Mouse (Mus musculus) skeletal muscle tissue, adult 2 months (tissue): Measurements from ENCODE around the gene Lck.
"Not testable (repeated sequence)": the region's sequence is repeated elsewhere in the genome, so short reads cannot be mapped to it uniquely, and the experiment has no call there.

ENCODE experiments used
- DNase-seq: peaks from one replicate; pipeline ENCODE4 v3.0.0-alpha.2; 2012; ENCODE audit warnings: low read depth, low spot score

Lck gene

DNA sequence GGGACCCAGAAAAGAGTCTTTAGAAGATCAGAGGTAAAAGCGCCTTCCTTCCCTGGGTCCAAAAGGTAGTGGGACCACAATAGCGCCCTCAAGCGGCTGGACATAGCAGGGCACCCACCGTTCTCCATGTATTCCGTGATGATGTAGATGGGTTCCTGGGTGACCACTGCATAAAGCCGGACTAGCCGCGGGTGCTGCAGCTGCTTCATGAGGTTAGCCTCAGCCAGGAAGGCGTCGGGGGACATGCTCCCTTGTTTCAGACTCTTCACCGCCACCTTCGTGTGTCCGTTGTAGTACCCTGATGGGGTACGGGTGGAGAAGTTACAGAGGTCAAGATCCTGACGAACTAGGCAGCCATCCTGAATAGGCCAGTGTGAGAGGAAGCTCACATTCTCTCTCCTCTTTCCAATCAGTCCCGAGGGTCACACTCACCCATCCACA, 18.0 kb downstream of the Lck start:
- no peak for DNase-seq

GRCm38 (mm10) chr4:129554512-129554911, 18.9 kb downstream of the Lck start:
- DNase-seq: not testable (repeated sequence)

DNA sequence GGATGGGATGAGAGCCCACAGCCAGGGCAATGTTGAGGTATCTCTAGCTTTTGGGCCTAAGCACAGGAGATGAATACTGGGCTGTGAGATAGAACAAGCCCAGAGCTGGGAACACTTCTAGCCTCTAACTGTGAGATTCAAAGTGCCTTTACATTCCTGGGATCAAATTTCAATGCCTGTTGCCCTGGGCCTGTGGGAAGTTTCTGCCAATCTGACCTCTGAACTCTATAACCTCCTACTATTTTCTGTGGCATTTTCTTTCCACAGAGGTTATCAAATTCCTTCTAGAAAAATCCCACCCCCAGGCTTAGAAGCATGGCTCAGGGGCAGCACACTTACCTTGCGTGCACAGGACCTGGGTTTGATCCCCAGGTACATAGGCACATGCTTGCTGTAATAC, 23.1 kb downstream of the Lck start:
- DNase-seq: no peak

- DNase-seq: no peak
Observed at GRCm38 (mm10) chr4:129549306-129549705, 24.1 kb downstream of the Lck start.

DNA sequence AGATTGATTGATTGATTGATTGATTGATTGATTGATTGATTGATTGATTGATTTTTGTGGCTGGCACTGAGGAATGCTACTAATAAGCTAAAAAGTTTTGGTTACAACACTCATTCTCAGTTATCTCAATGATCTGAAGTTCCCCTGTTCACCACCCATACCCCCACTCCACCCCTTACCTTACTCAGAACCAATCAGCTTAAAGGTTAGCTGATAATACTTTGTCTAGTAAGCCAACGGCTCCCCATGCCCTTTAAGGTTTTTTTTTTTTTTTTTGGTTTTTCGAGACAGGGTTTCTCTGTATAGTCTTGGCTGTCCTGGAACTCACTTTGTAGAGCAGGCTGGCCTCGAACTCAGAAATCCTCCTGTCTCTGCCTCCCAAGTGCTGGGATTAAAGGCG, 25.8 kb downstream of the Lck start:
- not testable (repeated sequence) for DNase-seq

DNA sequence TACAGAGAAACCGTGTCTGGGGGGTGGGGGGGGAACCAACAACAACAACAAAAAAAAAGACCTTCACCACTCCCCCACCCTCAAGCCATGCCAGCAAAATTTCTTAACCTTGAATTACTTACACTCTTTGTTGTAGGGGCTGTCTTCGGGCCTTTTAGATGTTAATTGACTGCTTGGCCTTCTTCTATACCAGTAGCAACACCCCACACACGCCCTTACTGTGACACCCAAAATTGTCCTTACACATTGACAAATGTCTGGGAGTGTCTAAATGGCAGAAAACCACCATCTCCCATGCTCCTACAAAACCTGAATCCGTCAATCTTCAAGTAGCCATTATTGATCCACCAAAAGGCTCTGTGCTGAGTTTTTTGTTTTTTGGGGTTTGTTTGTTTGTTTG, 29.3 kb downstream of the Lck start:
- no peak for DNase-seq

DNA sequence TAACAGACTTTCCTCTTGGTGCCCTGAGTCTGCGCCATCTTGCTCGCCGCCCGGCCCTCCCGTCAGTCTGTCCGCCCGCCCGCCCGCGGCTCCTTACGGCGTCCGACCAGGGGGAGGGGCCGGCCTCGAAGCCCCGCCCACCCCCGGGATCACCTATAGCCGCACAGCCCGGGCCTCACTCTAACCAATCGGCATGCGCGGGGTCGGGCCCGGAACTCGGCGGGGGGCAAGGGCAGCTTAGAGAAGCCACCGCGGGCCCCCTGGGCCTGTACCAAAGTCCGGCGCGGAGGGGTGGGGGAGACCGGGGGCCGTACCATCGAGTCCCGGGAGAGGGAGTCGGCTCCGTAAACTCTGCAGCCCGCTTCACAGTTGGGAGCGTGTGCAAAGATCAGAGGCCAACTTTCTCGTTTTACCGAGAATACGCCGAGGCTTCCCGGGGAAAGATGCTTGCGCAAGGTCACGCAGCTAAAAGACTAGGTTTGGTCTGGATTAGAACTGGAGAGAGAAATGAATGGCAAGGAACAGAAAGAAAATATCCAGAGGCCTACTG, 30.8 kb downstream of the Lck start, which contains the start of gene Hdac1:
TSS of gene Hdac1 (minus strand) at position 122 of the 550 bp plus-strand sequence.
- peak; percentile 95 for DNase-seq

DNA sequence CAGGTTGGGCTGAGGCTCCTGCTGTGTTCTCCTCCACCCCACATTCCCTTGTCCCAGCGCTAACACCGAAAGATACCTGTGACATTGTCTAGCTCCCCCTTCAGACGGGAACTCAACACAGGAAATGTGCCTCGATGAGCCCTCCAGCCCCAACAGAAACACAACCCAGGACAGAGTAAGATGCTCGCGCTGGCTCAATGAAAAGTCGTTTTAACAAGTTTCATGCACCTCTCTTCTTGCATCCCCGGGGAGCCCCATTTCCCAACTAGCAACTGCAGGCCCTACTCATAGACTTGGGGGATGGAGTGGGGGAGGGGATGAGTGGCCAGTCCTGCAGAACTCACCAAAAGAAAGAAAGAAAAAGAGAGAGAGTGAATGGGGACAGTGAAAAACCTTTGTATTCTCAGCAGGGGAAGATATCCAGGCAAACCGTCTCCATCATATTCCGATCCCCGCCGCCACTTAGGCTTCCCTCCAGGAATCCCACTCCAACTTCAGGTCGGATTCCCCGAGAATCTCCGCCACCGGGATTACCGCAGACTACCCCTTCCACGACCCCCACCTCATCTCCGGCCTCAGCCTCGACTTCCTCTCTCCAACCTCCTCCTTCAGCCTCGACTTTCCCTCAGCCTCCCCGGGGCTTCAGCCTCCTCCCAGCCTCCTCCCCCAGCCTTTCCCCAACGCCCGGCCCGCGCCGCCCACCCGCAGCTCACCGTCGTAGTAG, 31.4 kb downstream of the Lck start:
- DNase-seq: no peak

GRCm38 (mm10) chr4:129540012-129540411, 33.4 kb downstream of the Lck start:
- DNase-seq: no peak

GRCm38 (mm10) chr4:129528901-129529300, 44.5 kb downstream of the Lck start:
- DNase-seq: not testable (repeated sequence)

DNA sequence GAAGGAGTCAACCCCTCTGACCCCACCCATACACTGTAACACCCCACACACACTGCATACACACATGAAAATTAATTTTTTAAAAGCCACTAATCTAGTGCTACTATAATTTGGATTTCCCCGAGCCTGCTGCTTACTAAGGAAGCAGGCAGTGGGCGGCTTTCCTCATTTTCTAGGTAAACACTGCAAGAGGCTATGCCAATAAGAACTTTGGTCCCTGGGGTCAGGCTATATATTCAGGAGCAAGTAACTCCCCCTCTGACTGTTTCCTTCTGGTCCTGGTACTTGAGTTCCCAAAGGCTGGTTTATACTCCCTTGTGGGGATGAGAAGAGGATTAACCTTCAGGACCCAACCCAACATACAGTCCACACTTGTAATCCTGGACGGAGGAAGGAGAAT, 47.6 kb downstream of the Lck start:
- no peak for DNase-seq

DNA sequence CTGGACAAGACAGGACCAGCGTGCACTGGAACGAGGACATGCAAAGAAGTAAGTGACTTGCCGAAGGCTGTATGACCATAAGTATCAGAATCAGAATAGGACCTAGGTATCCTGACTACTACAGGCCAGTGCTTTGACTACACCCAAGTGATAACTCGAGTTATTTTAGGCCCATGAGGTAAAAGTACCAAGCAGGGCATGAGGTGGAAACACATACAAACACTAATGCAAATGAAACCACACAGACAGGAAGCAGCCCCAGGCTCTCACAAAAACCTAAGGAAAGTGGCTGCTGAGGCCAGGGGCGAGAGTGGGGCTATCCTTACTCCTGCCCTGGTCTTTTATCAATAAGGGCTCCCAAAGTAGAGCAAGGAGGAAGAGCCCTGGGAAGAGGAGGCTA, 48.1 kb downstream of the Lck start:
- DNase-seq: no peak

GRCm38 (mm10) chr4:129518519-129518918, 54.9 kb downstream of the Lck start:
- no peak for DNase-seq

- no peak for DNase-seq
Observed at GRCm38 (mm10) chr4:129516925-129517324, 56.5 kb downstream of the Lck start.

DNA sequence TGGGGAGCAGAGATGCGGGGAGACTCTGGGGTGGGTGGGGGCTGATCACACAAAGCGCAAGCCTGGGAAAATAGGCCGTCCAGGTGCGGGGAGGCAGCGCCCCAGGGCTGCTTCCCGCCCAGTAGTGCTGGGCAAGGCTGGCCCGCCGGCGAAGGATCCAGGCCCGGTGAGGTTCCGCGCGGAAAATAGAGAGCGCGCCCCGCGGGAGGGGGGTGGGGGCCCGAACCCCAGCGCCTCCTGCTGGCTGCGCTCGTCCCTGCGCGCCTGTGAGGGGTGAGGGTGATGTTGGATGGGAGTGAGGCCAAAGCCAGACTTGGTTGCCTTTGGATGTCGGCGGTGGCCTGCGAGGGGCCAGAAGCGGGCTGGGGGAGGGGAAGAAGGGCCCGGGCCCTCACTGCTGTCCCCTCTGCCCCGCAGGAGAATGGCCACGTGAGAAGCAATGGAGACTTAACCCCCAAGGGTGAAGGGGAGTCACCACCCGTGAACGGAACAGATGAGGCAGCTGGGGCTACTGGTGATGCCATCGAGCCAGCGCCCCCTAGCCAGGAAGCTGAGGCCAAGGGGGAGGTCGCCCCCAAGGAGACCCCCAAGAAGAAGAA, 59.0 kb downstream of the Lck start:
- DNase-seq: no peak

- no peak for DNase-seq
Observed at GRCm38 (mm10) chr4:129513891-129514290, 59.5 kb downstream of the Lck start.

DNA sequence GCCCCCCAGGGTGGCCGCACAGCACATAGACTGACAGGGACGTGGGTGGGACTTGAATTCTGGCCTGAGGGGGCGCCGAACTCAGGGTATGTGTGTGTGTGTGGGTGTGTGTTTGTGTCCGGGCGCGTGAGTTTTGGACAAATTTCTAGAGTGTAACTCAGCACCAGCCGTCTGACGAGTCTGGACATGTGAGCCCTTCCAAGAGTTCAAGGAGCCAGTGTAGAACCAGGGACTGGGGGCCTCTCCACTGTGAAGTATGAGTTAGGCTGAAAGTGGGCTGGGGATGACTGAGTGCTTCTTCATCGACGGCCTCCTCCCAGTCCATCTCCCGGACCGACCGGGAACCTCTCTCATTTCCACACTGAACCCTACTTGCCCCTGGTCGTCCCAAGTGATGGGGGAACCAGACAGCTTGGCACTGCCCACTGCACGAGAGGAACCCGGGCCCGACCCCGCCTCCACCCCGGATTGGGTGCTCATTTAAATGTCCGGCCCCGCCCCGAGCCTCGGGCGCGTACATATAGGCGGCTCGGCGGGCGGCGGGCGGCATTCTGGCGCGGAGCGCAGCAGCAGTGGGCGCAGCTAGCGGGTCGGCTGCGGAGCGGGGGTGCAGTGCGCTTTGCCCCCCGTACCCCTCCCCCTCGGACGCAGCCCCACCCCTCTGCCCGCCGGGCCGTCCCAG, 60.2 kb downstream of the Lck start, which contains the start of gene Marcksl1:
TSS of gene Marcksl1 (plus strand) at position 496 of the 682 bp plus-strand sequence.
- no peak for DNase-seq

DNA sequence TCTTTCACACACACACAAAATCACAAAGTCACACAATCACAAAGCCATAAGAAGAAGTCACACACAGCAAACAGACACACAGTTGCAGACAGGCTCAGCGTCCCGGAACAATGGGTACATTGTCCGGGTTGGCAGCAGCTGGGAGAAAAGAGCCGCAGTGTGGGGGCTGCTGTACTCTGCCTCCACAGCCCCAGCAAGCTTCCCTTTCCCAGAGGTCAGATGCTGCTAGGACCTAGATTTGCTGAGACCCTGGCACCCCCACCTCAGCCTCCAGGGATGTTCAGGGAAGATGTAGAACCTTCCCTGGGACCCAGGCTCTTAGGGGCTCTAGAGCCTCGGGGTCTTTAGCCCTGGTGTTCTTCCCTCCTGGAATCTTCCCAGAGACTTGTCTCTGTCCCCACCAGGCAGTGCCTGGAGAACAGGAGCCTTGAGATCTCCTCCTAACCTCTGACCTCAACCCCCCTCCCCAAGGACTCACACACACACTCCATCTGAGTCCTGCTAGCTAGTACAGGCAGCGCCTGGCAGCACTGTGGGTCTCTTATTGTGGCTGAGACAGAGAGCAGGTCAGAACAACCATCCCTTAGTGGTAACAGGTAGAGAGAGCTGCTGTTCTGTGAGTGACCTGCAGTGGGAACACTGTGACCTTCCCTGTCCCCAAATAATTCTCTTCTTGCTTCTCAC, 61.9 kb downstream of the Lck start:
- DNase-seq: no peak

GRCm38 (mm10) chr4:129510723-129511412, 62.6 kb downstream of the Lck start:
- no peak for DNase-seq

DNA sequence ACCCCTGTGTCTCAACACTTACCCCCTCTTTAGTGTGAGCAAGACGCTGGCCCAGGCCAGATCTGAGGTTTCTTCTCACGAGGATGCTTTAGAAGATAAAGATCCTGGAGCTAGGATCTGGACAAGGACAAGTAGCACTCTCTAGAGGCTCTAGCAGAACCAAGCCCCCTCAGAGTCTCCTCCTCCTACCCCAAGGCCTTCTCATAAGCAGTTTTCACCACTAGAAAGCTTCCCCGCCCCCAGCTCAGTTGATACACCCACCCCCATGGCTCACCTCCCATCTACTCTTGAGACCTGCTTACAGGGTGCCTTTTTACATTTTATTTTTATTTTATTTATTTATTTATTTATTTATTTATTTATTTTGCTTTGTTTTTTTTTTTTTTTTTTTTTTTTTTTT, 63.8 kb downstream of the Lck start:
- no peak for DNase-seq
